Comparison of ENCODE assay signal across 16 mouse cellular contexts in the genomic region with DNA sequence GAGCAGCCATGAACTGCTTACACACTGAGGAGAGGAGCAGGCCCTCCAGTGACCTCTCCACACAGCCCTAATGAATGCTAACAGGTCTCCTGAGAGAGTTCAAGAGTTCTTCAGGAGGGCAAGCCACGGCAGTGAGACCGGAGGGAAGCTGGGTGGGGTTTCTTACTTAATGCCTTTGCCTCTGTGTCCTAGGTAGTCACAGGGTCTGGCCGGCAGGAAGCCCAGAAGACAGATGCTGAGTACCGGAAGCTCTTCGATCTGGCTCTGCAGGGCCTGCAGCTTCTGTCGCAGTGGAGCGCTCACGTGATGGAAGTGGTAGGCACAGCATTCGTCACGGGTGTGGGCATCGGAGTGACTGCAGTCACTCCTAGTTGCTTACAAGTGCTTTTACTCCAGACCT. TPM values are rescaled to one million over a fixed set of nuclear protein-coding genes. Genes with fewer than 3 reads are reported as not detected.
DNase-seq lines count a peak whose midpoint lies in the region; ATAC-seq and TF ChIP-seq lines count a peak whose summit lies in the region.
"Had no signal": no experiment of that assay in that cellular context is flagged by ENCODE, and none has a peak within 500 bp of the region (broad histone marks: within the 10 kb centered on the region; RNA-seq: fewer than 3 reads in every experiment).

No protein-coding gene starts in this region.

- no peak for TF ChIP-seq CTCF in ES-Bruce4 (IDR thresholded peaks at IDR 0.05; ENCODE audit: low read depth, low read length)
- no peak for TF ChIP-seq CTCF in intestine, postnatal 0 days (IDR thresholded peaks at IDR 0.05; ENCODE audit: low read depth)

- H3K9ac ChIP-seq in ES-Bruce4 (ENCODE audit: low read depth, poor library complexity, severe bottlenecking), result no peak overlapping the region
- H3K9ac ChIP-seq in intestine, postnatal 0 days (ENCODE audit: low read depth, low read length), result no peak overlapping the region
- no peak overlapping the region for H3K9ac ChIP-seq in midbrain, embryonic 14.5 days (replicated peaks; ENCODE audit: low read length)
- H3K9ac ChIP-seq: heart, embryonic 15.5 days; hindbrain, embryonic 15.5 days had no signal

- H3K27me3 ChIP-seq in ES-Bruce4 (ENCODE audit: control insufficient read depth, insufficient read depth, low read length, poor library complexity, severe bottlenecking), result no peaks in the 10 kb centered on the region
- H3K27me3 ChIP-seq in intestine, postnatal 0 days (replicated peaks; ENCODE audit: control insufficient read depth, insufficient read depth, low read length), result no peaks in the 10 kb centered on the region
- no peaks in the 10 kb centered on the region for H3K27me3 ChIP-seq in midbrain, embryonic 14.5 days (ENCODE audit: control insufficient read depth, insufficient read depth, low read length)
- H3K27me3 ChIP-seq: CH12.LX; heart, embryonic 15.5 days; hindbrain, embryonic 15.5 days had no signal

- H3K4me1 ChIP-seq in ES-Bruce4 (ENCODE audit: control insufficient read depth, insufficient read depth, low read length), result no peaks in the 10 kb centered on the region
- H3K4me1 ChIP-seq in intestine, postnatal 0 days (replicated peaks; ENCODE audit: control insufficient read depth, insufficient read depth, low read length), result no peaks in the 10 kb centered on the region
- H3K4me1 ChIP-seq in midbrain, embryonic 14.5 days (ENCODE audit: control insufficient read depth, insufficient read depth, low read length), result no peaks in the 10 kb centered on the region
- H3K4me1 ChIP-seq: heart, embryonic 15.5 days; hindbrain, embryonic 15.5 days had no signal

- 88% methylated on average over 11 of the region's 11 CpGs for WGBS in intestine, postnatal 0 days
- 88% methylated on average over 11 of the region's 11 CpGs for WGBS in midbrain, embryonic 14.5 days

- H3K27ac ChIP-seq in ES-Bruce4 (ENCODE audit: insufficient read depth, low read length), result peak overlapping the region; percentile 67
- H3K27ac ChIP-seq in intestine, postnatal 0 days (ENCODE audit: low read depth, low read length), result no peak overlapping the region
- no peak overlapping the region for H3K27ac ChIP-seq in midbrain, embryonic 14.5 days (replicated peaks; ENCODE audit: low read depth, low read length)
- H3K27ac ChIP-seq: gastrocnemius, adult 2 months; heart, embryonic 15.5 days; hindbrain, embryonic 15.5 days had no signal

- DNase-seq in layer of hippocampus, adult 11-12 months (ENCODE audit: low spot score), result peak; percentile 50
- DNase-seq in layer of hippocampus, postnatal 14 days (ENCODE audit: low spot score in 2 of 2), result no peak
- peak; percentile 25 for DNase-seq in lung, postnatal 14 days
- no peak for DNase-seq in midbrain, embryonic 14.5 days
- DNase-seq in urinary bladder, adult 18-20 months (ENCODE audit: low spot score in 2 of 2), result no peak
- DNase-seq: cerebellum, adult 8-10 months; gastrocnemius, adult 2 months; right cerebral cortex, postnatal 25 days; thymus, postnatal 4 days had no signal

- ATAC-seq in granulocyte monocyte progenitor cell, adult 5-6 weeks (replicated peaks; ENCODE audit: poor library complexity, severe bottlenecking), result peak; percentile 27
- ATAC-seq in intestine, postnatal 0 days, result no peak
- no peak for ATAC-seq in midbrain, embryonic 14.5 days (ENCODE audit: low FRiP score, low TSS enrichment)
- ATAC-seq: activated CD4-positive, CD25-positive, alpha-beta regulatory T cell, adult 4 months had no signal

- H3K36me3 ChIP-seq in ES-Bruce4 (ENCODE audit: control insufficient read depth, insufficient read depth, low read length, poor library complexity, severe bottlenecking), result peaks cover 8% of the 10 kb centered on the region
- H3K36me3 ChIP-seq in intestine, postnatal 0 days (ENCODE audit: control insufficient read depth, insufficient read depth), result peaks cover 70% of the 10 kb centered on the region
- H3K36me3 ChIP-seq in midbrain, embryonic 14.5 days (ENCODE audit: control insufficient read depth, insufficient read depth, low read length), result peaks cover 66% of the 10 kb centered on the region

- no peaks in the 10 kb centered on the region for H3K9me3 ChIP-seq in ES-Bruce4 (replicated peaks; ENCODE audit: control insufficient read depth, insufficient read depth, low read length, poor library complexity, severe bottlenecking)
- H3K9me3 ChIP-seq in intestine, postnatal 0 days (ENCODE audit: control insufficient read depth), result no peaks in the 10 kb centered on the region
- no peaks in the 10 kb centered on the region for H3K9me3 ChIP-seq in midbrain, embryonic 14.5 days (ENCODE audit: control insufficient read depth, low read length)
- H3K9me3 ChIP-seq: heart, embryonic 15.5 days; hindbrain, embryonic 15.5 days had no signal

- no peak overlapping the region for H3K4me3 ChIP-seq in ES-Bruce4 (ENCODE audit: low read depth, low read length)
- H3K4me3 ChIP-seq in intestine, postnatal 0 days (ENCODE audit: low read depth, low read length), result no peak overlapping the region
- no peak overlapping the region for H3K4me3 ChIP-seq in midbrain, embryonic 14.5 days (replicated peaks; ENCODE audit: low read depth, low read length)
- H3K4me3 ChIP-seq: gastrocnemius, adult 2 months; heart, embryonic 15.5 days; hindbrain, embryonic 15.5 days had no signal

- no peak overlapping the region for H3K4me2 ChIP-seq in intestine, postnatal 0 days (replicated peaks; ENCODE audit: low read depth)
- H3K4me2 ChIP-seq in midbrain, embryonic 14.5 days (ENCODE audit: low read length), result no peak overlapping the region
- H3K4me2 ChIP-seq: heart, embryonic 15.5 days; hindbrain, embryonic 15.5 days had no signal

- no peak for TF ChIP-seq POLR2A in ES-Bruce4 (IDR thresholded peaks at IDR 0.05; ENCODE audit: insufficient read depth, low read length)

- TF ChIP-seq EP300 in ES-Bruce4 (IDR thresholded peaks at IDR 0.05; ENCODE audit: insufficient read depth, low read depth, low read length), result no peak

RNA-seq across cellular contexts. Expression of a gene that starts 50.3 kb away (rescaled TPM):
- total RNA-seq in layer of hippocampus, postnatal 14 days (2021), result 100 to 1,000 TPM; 119 to 121 TPM
- 97.9 and 98.9 TPM in 2 replicates for polyA plus RNA-seq in ES-Bruce4 (2011; ENCODE audit: insufficient read depth, insufficient read length, low read depth, missing spikeins)
- 43.8 and 48.2 TPM in 2 replicates for total RNA-seq in granulocyte monocyte progenitor cell, adult 5-6 weeks (2014; fragmentation: Nextera tagmentation)
- total RNA-seq in granulocyte monocyte progenitor cell, adult 5-6 weeks (2017), result 56.7 and 81.1 TPM in 2 replicates
- 49.0 and 54.2 TPM in 2 replicates for polyA plus RNA-seq in intestine, postnatal 0 days (2015; fragmentation: Nextera tagmentation; extraction: Ambion mirVana)
- 29.7 and 55.1 TPM in 2 replicates for polyA plus RNA-seq in midbrain, embryonic 14.5 days (2014; fragmentation: Nextera tagmentation; extraction: Ambion mirVana)

Comparison
In these comparisons a context has a peak if more than half of its experiments do, and no peak if none do; other contexts are left out.
1. DNase-seq: peak in layer of hippocampus, adult 11-12 months (single experiment) and lung, postnatal 14 days (single experiment); none in layer of hippocampus, postnatal 14 days (0 of 2), midbrain, embryonic 14.5 days (single experiment) and urinary bladder, adult 18-20 months (0 of 2).